Mouse (Mus musculus) myocyte (in vitro differentiated cells): Measurements from ENCODE around the gene Mbtps1. TPM values are rescaled to one million over a fixed set of nuclear protein-coding genes. Genes with fewer than 3 reads are reported as not detected.

Experiments used
- H3K27me3 ChIP-seq: one replicate; pipeline ENCODE4 v1.6.1; 2011; ENCODE audit not compliant: control insufficient read depth, insufficient read depth, insufficient read length
- H3K36me3 ChIP-seq: one replicate; pipeline ENCODE4 v1.6.1; 2011; ENCODE audit not compliant: control insufficient read depth, insufficient read depth
- H3K4me2 ChIP-seq: one replicate; pipeline ENCODE4 v1.6.1; 2011; ENCODE audit warnings: low read depth, control low read depth
- H3K4me3 ChIP-seq: one replicate; pipeline ENCODE4 v1.5.1; 2011; ENCODE audit warnings: mild to moderate bottlenecking, control low read depth, moderate library complexity
- H3K79me2 ChIP-seq: one replicate; pipeline ENCODE4 v1.6.1; 2011; ENCODE audit not compliant: control insufficient read depth, insufficient read depth
- H3ac ChIP-seq: one replicate; pipeline ENCODE4 v1.6.1; 2011; ENCODE audit not compliant: control insufficient read depth, insufficient read length
- CEBPB ChIP-seq: IDR thresholded peaks from 2 replicates; pipeline ENCODE4 v1.6.1; 2011; ENCODE audit warnings: mild to moderate bottlenecking, moderate library complexity; ENCODE audit not compliant: poor library complexity, insufficient read depth, severe bottlenecking
- E2F4 ChIP-seq: IDR thresholded peaks from one replicate; pipeline ENCODE4 v1.6.1; 2011; ENCODE audit warnings: mild to moderate bottlenecking, control low read depth, moderate library complexity; ENCODE audit not compliant: insufficient read depth
- MAX ChIP-seq: IDR thresholded peaks from one replicate; pipeline ENCODE4 v1.6.1; 2011; ENCODE audit warnings: low read depth, mild to moderate bottlenecking, control low read depth
- MYOD1 ChIP-seq, 3 experiments: IDR thresholded peaks; one replicate each; pipeline ENCODE4 v1.6.1; 2011; ENCODE audit warnings: control low read depth in 2 of 3, low read depth in 2 of 3, mild to moderate bottlenecking in 2 of 3, moderate library complexity in 1 of 3; ENCODE audit not compliant: insufficient read length in 2 of 3, control insufficient read depth in 1 of 3
- MYOG ChIP-seq, 3 experiments: IDR thresholded peaks; one replicate each; pipeline ENCODE4 v1.6.1; 2011; ENCODE audit warnings: control low read depth in 2 of 3, low read depth in 2 of 3, mild to moderate bottlenecking in 2 of 3; ENCODE audit not compliant: insufficient read length in 2 of 3, control insufficient read depth in 1 of 3, insufficient read depth in 1 of 3
- POLR2A ChIP-seq: IDR thresholded peaks from one replicate; pipeline ENCODE4 v1.6.1; 2011; ENCODE audit warnings: low read depth, mild to moderate bottlenecking, control low read depth, moderate library complexity; ENCODE audit not compliant: insufficient read length
- POLR2AphosphoS2 ChIP-seq: IDR thresholded peaks from one replicate; pipeline ENCODE4 v1.6.1; 2011; ENCODE audit warnings: low read depth, control low read depth; ENCODE audit not compliant: insufficient read length
- REST ChIP-seq: IDR thresholded peaks from one replicate; pipeline ENCODE4 v1.6.1; 2011; ENCODE audit warnings: mild to moderate bottlenecking, control low read depth, moderate library complexity; ENCODE audit not compliant: insufficient read depth, insufficient read length
- SRF ChIP-seq: IDR thresholded peaks from one replicate; pipeline ENCODE4 v1.6.1; 2011; ENCODE audit warnings: low read depth; ENCODE audit not compliant: control insufficient read depth, insufficient read length
- TCF12 ChIP-seq: IDR thresholded peaks from one replicate; pipeline ENCODE4 v1.6.1; 2011; ENCODE audit warnings: mild to moderate bottlenecking, control low read depth; ENCODE audit not compliant: poor library complexity, insufficient read depth, severe bottlenecking
- TCF3 ChIP-seq: IDR thresholded peaks from one replicate; pipeline ENCODE4 v1.6.1; 2011; ENCODE audit warnings: low read depth, control low read depth; ENCODE audit not compliant: insufficient read length
- USF1 ChIP-seq: IDR thresholded peaks from one replicate; pipeline ENCODE4 v1.6.1; 2011; ENCODE audit warnings: low read depth, mild to moderate bottlenecking, control low read depth, moderate library complexity
- polyA plus RNA-seq: library from polyadenylated mRNA; unstranded; fragments of >200 nt; fragmentation: generic; extraction: Trizol; gene quantifications from one replicate; pipeline ENCODE4 v1.2.1, GENCODE M21; 2012; ENCODE audit warnings: missing spikeins

The Mbtps1 gene
- polyA plus RNA-seq, 1 experiment = 70.8 TPM

DNA sequence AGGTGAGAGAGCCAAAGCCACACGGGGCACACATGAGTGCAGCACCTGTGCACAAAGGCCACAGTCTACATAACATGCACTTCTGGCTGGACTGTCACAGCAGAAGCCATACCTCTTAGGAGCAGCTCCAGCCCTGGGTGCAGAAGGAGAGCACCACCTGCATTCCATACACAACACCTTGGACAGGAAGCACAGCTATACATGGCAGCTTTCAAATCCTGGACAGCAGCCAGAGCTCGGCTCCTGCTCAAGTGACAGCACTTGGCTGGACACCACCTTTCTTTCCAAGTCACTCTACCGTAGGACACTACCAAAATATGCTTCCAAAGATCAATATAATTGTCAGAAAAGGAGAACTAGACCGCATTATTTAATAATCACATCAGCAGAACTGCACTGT, 45.1 kb downstream of the Mbtps1 start:
- no peaks in the 10 kb centered on the region for H3K79me2 ChIP-seq
- peaks cover 27% of the 10 kb centered on the region for H3K36me3 ChIP-seq
- H3K4me2 ChIP-seq = no peak overlapping the region
- H3K27me3 ChIP-seq = no peaks in the 10 kb centered on the region
- no peak overlapping the region for H3K4me3 ChIP-seq
- TF ChIP-seq REST (no peak), MYOG (IDR thresholded peaks at IDR 0.05; ENCODE audit: control insufficient read depth in 1 of 3, insufficient read depth in 1 of 3, insufficient read length in 2 of 3, low read depth in 2 of 3) (no peak), CEBPB (no peak), TCF12 (no peak), POLR2A (no peak), TCF3 (no peak), E2F4 (no peak)
- H3ac ChIP-seq = no peak overlapping the region

DNA sequence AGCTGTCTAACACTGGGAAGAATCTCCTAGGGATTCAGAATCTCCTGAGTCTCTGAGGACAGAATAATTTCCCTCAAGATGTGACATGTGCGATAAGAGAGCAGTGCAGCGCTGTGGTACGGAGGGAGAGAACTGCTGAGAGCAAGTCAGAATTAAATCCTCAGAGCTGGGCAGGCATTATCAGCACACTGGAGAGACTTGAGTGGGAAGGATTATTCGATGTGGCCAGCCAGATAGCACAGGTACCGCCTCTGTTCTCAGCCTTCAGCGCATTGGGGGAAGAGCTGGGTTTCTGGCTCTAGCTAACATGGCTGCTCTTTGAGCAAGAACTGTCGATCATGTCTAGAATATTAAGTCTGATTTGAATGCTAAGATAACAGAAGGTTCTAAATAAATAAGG, 46.8 kb downstream of the Mbtps1 start:
- no peak overlapping the region for H3ac ChIP-seq
- H3K79me2 ChIP-seq = no peaks in the 10 kb centered on the region
- H3K36me3 ChIP-seq = peaks cover 15% of the 10 kb centered on the region
- no peak overlapping the region for H3K4me2 ChIP-seq
- H3K4me3 ChIP-seq = no peak overlapping the region
- H3K27me3 ChIP-seq = no peaks in the 10 kb centered on the region
- TF ChIP-seq TCF3 (no peak), REST (no peak), MYOD1 (IDR thresholded peaks at IDR 0.05; ENCODE audit: control insufficient read depth in 1 of 3, insufficient read length in 2 of 3, low read depth in 2 of 3) (no peak), POLR2A (no peak), MAX (no peak), SRF (no peak), E2F4 (no peak), MYOG (IDR thresholded peaks at IDR 0.05; ENCODE audit: control insufficient read depth in 1 of 3, insufficient read depth in 1 of 3, insufficient read length in 2 of 3, low read depth in 2 of 3) (no peak), TCF12 (no peak), POLR2AphosphoS2 (no peak), CEBPB (no peak), USF1 (no peak)

DNA sequence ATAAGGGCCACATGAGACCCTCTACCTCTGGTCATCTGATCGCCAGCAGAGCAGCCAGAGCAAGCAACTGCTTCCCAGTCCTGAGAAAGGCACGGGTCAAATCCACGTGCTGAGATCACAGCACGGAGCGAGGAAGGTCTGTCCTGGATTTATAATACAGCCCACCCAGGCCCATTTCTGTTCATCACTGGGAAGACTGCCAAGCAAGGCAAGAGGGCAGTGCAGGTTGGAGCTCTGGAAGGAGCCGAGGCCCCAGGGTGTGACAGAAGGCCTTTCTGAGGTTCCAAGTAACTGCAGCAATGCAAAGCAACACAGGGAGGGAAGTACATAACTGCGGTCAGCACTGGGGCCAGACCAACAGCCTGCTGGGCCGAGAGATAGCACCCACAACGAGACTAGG, 48.1 kb downstream of the Mbtps1 start:
- TF ChIP-seq MAX (no peak), MYOD1 (IDR thresholded peaks at IDR 0.05; ENCODE audit: control insufficient read depth in 1 of 3, insufficient read length in 2 of 3, low read depth in 2 of 3) (no peak), TCF3 (no peak), POLR2A (no peak), MYOG (IDR thresholded peaks at IDR 0.05; ENCODE audit: control insufficient read depth in 1 of 3, insufficient read depth in 1 of 3, insufficient read length in 2 of 3, low read depth in 2 of 3) (no peak), POLR2AphosphoS2 (no peak), USF1 (no peak), CEBPB (no peak)
- H3K4me3 ChIP-seq = no peak overlapping the region
- peaks cover 15% of the 10 kb centered on the region for H3K36me3 ChIP-seq
- H3K79me2 ChIP-seq = no peaks in the 10 kb centered on the region
- H3ac ChIP-seq = no peak overlapping the region
- no peaks in the 10 kb centered on the region for H3K27me3 ChIP-seq
- H3K4me2 ChIP-seq = no peak overlapping the region

DNA sequence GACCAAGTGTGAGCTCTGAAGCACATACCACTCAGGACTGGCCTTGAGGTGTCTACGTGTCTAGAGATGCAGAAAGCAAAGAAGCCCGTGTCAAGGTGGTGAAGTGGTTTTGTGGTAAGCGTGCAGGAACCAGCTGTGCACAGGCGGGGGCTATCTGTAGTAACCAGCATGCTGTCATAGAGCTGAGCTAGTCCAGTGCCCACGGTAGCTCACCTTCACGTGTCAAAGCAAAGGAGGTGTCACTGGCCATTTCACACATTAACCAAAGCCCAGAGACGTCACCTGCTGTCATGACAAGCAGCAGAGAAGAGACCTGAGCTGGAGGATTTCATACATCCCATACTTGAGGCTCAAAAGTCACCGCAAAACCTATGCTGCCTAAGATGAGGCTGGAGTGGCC, 52.4 kb downstream of the Mbtps1 start:
- no peaks in the 10 kb centered on the region for H3K79me2 ChIP-seq
- peaks cover 5% of the 10 kb centered on the region for H3K36me3 ChIP-seq
- H3ac ChIP-seq = no peak overlapping the region
- H3K27me3 ChIP-seq = no peaks in the 10 kb centered on the region
- TF ChIP-seq MYOD1 (IDR thresholded peaks at IDR 0.05; ENCODE audit: control insufficient read depth in 1 of 3, insufficient read length in 2 of 3, low read depth in 2 of 3) = no peak
- TF ChIP-seq CEBPB = no peak
- TF ChIP-seq E2F4 = no peak
- TF ChIP-seq REST = no peak
- TF ChIP-seq SRF = no peak
- TF ChIP-seq TCF12 = no peak
- no peak for TF ChIP-seq MYOG (IDR thresholded peaks at IDR 0.05; ENCODE audit: control insufficient read depth in 1 of 3, insufficient read depth in 1 of 3, insufficient read length in 2 of 3, low read depth in 2 of 3)
- TF ChIP-seq POLR2A = no peak
- TF ChIP-seq TCF3 = no peak
- TF ChIP-seq POLR2AphosphoS2 = no peak
- no peak for TF ChIP-seq USF1
- no peak for TF ChIP-seq MAX
- no peak overlapping the region for H3K4me3 ChIP-seq
- H3K4me2 ChIP-seq = no peak overlapping the region

DNA sequence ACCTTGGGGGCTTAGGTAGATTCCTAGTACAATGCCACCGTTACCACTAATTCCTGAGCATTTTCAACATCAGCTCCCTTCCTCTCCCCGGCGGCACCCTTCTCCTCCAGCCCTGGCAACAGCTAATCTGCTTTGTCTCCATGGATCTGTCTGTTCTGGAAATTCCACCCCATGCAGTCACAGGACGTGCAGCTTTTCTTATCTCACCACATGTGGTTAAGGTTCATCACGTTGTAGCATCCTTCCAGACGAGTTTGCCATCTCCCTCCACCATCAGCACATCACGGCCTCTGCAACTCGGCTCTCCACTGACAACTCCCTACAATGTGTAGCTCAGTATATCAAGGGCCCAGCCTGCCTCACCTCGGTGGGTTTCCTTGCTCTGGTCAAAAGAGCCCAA, 53.0 kb downstream of the Mbtps1 start:
- H3K36me3 ChIP-seq = peaks cover 5% of the 10 kb centered on the region
- no peaks in the 10 kb centered on the region for H3K27me3 ChIP-seq
- no peak overlapping the region for H3K4me3 ChIP-seq
- no peaks in the 10 kb centered on the region for H3K79me2 ChIP-seq
- no peak overlapping the region for H3ac ChIP-seq
- H3K4me2 ChIP-seq = no peak overlapping the region
- TF ChIP-seq POLR2AphosphoS2 = no peak
- no peak for TF ChIP-seq TCF3
- TF ChIP-seq POLR2A = no peak
